Mouse (Mus musculus): Measurements from ENCODE around the gene Slx1b.
"Not testable (repeated sequence)": the region's sequence is repeated elsewhere in the genome, so short reads cannot be mapped to it uniquely, and the experiment has no call there.

Gene Slx1b

GRCm38 (mm10) chr7:126695631-126696207, at the start of gene Slx1b:
TSS of gene Slx1b (minus strand) at chr7:126695784.
- DNase-seq (ENCODE audit: low spot score) = peak; percentile 94

GRCm38 (mm10) chr7:126741964-126742482, 46.4 kb upstream of the Slx1b start:
- DNase-seq (ENCODE audit: low spot score) = no peak

DNA sequence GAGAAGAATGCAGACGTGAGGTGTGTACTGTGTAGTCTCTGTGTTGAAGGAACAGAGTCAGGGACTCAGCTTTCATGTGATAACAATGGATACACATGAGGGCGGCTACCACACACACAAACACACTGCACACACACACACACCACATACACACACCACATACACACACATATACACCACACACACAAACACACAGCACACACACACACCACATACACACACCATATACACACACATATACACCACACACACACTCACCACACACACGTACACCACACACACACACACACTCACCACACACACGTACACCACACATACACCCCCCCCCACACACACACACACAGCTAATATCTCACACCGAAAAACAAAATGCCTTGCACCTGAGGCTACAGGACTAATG, 45.9 kb upstream of the Slx1b start:
- DNase-seq (ENCODE audit: low spot score) = no peak

- no peak for DNase-seq (ENCODE audit: low spot score)
Measured at GRCm38 (mm10) chr7:126740977-126741376, 45.4 kb upstream of the Slx1b start.

DNA sequence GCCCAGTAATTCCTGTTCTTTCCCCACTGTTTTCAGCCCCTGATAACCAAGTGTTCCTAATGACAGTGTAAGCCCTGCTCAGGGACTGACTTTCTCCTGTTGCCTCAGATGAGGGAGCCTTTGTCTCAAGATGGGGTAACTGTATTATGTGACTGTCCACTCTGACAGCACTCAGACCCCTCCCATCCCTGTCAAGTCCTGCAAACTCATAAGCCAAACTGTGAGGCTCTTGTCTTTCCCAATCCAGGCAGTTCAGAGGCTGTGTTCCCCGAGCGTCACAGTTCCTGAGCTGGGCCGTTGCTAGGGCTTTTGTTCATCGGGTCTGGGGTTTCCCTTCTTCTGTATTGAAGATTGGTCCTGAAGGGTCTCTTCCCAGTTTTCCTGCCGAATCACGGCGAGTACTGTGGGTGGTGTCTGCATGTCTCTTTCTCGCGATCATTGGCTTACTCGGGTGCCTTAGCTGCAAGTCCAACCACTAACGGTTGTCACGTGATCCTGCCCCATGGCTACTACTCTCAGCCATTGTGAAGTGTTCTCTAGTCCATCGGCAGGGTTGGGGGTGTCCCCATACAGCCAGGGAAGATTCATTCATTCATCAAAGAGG, 44.6 kb upstream of the Slx1b start:
- DNase-seq (ENCODE audit: low spot score) = no peak

DNA sequence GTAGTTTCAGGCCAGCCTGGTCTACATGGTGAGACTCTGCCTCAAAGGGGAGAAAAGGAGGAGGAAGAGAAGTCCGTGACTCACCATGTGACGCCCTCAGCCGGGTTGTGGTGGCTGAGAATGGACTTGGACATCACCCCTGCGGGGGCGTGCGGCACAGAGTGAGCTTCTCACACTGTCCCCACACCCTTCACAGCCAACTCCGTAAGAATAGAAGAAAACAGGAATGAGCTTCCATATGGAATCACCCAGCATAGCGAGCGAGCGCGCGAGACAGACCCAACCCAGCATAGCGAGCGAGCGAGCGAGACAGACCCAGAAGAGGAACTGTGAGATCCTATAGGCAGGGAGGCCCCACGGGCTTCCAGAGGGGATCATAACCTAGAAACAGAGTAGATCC, 44.0 kb upstream of the Slx1b start:
- DNase-seq (ENCODE audit: low spot score) = no peak

- DNase-seq (ENCODE audit: low spot score) = no peak
Measured at GRCm38 (mm10) chr7:126736122-126736521, 40.5 kb upstream of the Slx1b start.

- not testable (repeated sequence) for DNase-seq (ENCODE audit: low spot score)
Measured at GRCm38 (mm10) chr7:126730256-126730789, 34.7 kb upstream of the Slx1b start.

GRCm38 (mm10) chr7:126725667-126726066, 30.1 kb upstream of the Slx1b start:
- DNase-seq (ENCODE audit: low spot score) = no peak

- no peak for DNase-seq (ENCODE audit: low spot score)
Measured at GRCm38 (mm10) chr7:126725077-126725476, 29.5 kb upstream of the Slx1b start.

- no peak for DNase-seq (ENCODE audit: low spot score)
Measured at GRCm38 (mm10) chr7:126721635-126722034, 26.1 kb upstream of the Slx1b start.

DNA sequence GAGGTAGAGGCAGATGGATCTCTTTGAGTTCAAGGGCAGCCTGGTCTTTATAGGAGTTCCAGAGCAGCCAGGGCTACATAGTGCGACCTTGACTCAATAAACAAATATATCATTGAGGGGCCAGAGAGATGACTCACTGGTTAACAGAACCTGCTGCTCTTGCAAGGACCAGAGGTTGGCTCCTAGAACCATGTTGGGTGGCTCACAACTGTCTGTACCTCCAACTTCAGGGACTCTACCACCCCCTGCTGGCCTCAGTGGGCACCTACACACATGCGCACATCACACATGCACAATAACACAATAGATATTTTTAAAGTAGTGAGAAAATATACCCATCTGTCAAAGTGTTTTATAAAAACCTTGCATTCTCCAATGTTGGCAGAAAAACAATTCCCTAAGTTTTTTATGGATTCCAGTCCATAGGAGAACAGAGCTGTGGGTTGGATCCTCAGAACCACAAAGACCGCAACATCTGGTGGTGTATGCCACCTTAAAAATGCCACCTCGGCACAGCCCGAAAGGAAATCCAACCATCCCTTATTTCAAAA, 23.3 kb upstream of the Slx1b start:
- no peak for DNase-seq (ENCODE audit: low spot score)

- DNase-seq (ENCODE audit: low spot score) = no peak
Measured at GRCm38 (mm10) chr7:126717566-126717965, 22.0 kb upstream of the Slx1b start.

DNA sequence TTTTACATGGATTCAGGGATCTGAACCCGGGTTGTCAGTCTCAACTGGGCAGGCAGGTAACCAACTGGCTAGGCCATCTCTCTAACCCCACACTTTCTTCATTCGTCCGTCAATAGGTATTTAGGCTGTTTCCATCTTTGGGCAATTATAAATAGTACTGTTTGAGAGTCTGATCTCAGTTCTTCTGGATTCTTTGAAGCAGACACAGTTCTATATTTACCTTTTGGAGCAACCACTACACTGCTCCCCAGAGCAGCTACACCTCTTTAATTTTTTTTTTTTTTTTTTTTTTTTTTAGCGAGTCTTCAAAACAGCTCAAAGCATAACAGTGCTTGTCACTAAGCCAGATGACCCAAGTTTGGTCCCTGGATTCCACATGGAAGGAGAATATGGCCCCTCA, 20.1 kb upstream of the Slx1b start:
- DNase-seq (ENCODE audit: low spot score) = no peak

GRCm38 (mm10) chr7:126711910-126712309, 16.3 kb upstream of the Slx1b start:
- no peak for DNase-seq (ENCODE audit: low spot score)

- DNase-seq (ENCODE audit: low spot score) = no peak
Measured at GRCm38 (mm10) chr7:126710266-126710665, 14.7 kb upstream of the Slx1b start.

DNA sequence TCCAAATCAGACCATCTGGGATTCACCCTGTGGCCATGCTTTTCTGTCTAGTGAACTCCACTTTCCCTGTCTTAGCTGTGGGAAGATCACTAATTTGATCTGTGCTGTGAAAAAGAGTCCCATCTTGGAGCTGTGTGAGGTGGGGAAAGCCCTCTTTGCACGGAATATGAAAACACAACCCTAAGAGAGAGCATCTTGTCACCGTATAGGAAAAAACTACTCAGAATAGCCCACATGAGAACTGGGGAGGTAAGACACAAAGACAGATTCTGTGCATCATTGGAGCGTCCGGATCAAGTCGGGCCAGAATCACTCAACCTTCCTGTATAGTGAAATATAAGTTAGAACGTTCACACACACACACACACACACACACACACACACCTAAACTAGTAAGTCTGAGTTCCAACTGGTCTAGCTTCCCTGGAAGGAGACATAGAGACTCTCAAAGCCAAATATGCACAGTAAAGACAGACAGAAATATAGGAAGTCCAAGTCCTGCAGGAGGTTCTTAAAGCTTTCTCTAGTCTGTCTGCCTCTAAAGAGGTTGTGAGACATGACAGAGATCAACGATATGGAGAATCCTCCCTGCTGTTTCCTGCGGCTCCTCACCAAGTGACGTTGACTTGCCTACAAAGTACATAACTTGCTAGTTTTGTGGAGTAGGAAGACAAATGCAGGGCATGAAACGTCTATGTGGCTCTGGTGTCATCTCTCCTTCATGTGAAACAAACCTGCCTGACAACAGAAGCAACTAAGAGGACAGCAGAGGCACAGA, 12.8 kb upstream of the Slx1b start:
- no peak for DNase-seq (ENCODE audit: low spot score)

DNA sequence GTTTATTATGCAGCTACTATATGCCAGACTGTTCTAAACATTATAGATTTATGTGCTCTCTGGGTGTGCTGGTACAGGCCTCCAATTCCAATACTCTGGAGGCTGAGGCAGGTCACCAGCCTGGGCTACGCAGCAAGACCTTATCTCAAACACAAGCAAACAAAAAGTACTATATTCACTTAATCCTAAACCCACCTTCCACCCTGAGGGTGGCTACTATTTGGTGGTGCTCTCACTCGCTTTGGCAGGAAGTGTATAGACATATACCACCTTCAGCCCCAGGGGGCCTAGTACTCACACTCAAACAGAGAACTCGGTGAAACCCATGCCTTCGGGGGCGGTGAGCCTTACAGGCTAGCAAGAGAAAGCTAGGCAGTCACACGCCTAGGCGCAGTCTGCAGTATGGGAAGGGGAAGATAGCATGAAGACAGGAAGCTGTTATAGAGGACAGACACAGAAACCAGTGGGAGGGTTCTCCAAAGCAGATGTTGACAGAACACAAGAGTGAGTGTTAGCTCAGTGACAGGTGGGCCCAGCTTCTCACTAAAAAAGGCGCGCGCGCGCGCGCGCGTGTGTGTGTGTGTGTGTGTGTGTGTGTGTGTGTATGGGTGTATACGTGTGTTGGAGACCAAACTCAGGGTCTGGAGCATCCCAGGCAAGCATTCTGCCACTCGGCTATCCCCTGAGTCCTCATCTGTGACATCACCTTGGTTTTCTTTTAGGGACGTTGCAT, 12.0 kb upstream of the Slx1b start, which contains the start of gene Coro1a:
Gene Coro1a (minus strand): TSS at position 346 of the 733 bp plus-strand sequence.
- DNase-seq (ENCODE audit: low spot score) = no peak

GRCm38 (mm10) chr7:126704121-126704980, 8.8 kb upstream of the Slx1b start:
- peak; percentile 80 for DNase-seq (ENCODE audit: low spot score)

GRCm38 (mm10) chr7:126703757-126704077, 8.1 kb upstream of the Slx1b start:
- no peak for DNase-seq (ENCODE audit: low spot score)

All from testis, postnatal 10 days (tissue).